Mouse (Mus musculus) B cell, adult 2 months (primary cell): Measurements from ENCODE around the gene Lgals3bp.
"Not testable (repeated sequence)": the region's sequence is repeated elsewhere in the genome, so short reads cannot be mapped to it uniquely, and the experiment has no call there.

Experiments used
- DNase-seq, 2 experiments: peaks; one replicate each; pipeline ENCODE4 v3.0.0; 2022

Gene Lgals3bp

DNA sequence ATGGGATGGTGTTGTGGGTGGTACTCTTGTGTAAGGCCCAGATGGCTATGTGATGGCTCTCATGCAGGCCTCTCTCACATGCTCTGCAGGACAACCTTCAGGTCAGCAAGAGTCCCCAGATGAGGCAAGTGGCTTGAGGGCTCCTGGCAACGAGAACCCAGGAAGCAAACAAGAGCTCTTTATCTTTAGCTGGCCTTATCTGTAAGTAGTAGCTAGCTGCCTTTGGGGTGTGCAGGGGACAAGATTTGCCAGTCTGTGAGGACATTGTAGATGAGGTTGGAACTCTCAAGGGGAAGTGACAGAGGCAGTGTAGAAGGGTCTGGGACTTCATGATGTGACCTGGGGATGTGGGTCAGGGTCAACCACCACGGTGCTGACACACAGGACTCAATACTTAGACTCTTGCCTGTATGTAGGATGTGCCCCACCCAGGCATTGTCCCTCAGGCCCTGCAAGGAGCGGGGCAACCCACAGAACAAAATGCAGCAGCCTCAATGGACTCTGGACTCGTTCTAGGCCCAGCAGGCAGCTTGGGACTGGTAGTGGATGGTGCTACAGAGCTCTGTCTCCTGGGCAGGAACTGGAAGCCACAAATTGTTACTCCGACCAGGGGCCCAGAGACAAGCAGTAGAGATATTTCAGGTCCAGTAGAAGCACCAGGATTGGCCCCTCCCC lies 1.9 kb downstream of the Lgals3bp start:
- DNase-seq: no peak

DNA sequence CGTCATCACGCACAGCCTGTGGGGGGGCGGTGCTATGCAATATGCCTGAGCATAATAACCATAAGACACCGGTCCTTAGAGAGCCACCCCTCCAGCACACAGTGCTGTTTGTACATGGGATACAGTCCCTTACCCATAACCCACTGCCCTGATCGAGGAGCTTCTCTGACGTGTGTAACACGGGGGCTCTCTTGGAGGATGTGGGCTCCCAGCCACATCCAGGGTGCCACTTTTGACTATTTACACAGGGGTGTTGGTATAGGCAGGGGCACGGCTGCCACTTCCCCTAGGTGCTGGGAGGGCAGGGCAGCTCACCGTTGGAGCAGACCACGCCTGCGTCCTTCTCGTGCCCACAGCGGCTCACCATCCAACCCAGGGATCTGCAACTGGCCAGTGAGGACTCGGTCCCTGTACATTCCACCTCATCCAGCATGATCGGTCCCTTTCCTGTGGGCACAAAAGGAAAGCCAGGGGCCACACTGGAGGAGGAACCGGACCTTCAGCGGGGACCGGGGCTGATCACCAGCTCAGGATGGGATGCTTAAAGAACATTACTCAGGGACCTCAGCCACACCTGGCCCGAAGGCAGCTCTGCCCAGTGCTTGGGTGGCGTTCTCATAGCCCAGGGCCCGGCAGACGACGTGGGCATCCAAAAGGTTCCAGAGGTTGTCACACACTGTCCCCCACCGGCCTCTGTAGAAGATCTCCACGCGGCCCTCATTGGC lies 3.9 kb downstream of the Lgals3bp start:
- DNase-seq: no peak

DNA sequence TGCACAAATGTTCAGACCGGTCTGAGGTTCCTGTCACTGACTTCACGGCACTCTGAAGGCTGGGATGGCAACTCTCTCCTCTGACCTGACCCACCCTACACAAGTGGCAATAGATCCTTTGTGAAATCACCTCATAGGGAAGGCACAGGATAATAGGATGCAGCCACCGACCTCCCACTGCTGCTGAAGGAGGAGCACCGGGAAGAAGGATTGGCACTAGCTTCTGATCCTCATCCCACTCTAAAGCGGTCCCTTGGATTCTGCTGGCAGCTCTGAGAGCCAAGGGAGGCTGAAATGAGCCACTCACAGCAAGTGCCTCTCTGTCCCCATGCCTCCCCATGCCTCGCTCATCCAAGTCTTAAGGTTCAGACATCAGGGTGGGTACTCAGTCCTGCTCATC lies 7.4 kb downstream of the Lgals3bp start:
- no peak for DNase-seq

DNA sequence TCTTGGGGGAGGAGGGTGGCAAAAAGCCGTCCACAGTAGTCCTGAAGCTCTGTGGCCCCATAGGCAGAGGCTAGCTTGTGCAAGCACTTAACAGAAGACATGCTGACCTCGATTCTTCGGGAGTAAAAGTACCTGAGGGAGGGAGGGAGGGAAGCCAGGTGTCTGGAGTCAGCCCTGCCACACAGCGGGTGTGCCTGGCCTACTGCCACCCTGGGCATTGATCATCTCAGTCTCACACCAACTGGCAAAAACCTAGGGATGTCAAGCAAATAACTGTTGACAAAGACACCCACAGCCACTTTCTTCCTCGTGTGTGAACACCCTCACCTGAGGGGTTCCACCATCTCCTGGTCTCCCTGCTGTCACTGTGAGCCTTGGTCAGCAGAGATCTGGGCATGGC lies 7.9 kb downstream of the Lgals3bp start:
- no peak for DNase-seq

DNA sequence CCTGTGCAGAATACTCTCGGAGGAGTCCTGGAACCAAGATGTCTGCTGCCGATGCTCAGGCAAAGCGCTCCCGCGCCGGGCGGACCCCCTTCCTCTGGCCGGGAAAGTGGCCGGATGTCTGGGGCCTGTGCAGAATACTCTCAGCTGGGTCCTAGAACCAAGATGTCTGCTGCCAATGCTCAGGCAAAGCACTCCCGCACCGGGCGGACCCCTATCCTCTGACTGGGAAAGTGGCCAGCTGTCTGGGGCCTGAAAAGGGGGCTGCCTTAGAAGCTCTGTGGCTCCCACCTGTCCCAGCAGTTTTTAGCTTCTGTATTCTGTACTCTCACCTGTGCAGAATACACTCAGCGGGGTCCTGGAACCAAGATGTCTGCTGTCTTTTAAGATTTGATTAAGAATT lies 14.1 kb downstream of the Lgals3bp start:
- DNase-seq: not testable (repeated sequence)

DNA sequence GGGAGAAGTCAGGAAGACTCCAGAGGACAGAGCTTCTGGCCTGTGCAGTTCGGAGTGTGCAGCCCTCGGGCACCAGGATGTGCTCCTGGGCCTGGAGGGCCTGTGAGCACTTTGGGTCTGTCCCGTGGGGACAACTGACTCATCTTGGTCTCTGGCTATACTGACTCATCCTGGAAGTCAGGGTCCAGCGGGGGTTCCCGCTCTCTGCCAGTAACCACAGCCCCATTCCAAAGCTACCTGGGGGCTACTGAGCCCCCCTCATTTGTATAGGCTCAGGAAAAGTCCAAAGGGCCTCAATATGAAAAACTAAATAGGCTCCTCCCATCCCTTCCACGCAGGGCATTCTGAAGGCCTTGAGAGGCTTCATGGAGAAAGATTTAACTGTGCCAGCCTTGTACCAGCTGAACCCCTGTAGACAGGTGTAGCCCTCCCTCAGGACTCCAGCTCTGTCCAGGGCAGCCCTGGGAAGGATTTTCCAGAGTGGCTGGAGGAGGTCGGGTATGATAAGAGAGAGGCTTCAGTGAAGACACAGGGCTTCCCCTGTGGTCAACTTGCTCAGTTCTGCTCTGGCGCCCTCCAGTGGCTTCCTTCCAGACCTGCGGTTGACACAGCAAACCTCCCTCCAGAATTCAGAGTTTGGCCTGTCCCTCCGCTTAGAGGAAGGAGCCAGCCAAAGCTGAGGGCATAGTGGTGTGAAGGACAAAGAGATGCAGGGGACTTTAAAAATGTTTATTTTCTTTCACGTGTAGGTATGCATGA lies 22.5 kb downstream of the Lgals3bp start:
- DNase-seq: peak; percentile 80

DNA sequence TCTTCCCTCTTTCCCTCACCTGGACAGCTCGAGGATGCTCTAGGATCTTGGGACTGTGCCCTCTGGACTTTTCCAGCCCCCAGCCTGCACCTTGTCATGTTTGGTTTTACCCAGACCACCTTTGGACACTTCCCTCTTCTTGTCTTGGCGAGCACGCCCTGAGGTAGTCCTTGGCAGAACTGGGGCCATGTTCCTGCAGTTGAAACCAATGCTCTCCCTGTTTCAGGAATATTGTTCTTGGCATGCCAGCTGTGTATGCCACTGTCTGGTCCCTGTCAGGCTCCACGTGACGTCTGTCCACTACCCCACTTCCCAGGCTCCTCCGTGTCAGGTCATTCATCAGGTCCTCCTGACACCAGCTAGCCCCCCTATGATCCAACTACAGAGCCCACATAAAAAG lies 23.2 kb downstream of the Lgals3bp start:
- no peak for DNase-seq

DNA sequence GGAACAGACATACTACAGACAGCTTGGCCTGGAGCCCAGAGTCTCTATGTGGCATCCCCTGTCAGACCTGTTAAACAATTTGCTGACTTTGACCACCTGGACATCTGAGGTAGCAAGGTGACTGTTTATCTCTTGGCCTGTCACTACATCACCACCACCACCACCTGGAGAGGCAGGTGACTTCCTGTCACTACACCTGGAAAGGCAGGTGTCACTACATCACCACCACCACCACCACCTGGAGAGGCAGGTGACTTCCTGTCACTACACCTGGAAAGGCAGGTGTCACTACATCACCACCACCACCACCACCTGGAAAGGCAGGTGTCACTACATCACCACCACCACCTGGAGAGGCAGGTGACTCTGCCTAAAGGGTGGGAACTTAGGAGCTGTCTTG lies 25.6 kb downstream of the Lgals3bp start:
- not testable (repeated sequence) for DNase-seq

DNA sequence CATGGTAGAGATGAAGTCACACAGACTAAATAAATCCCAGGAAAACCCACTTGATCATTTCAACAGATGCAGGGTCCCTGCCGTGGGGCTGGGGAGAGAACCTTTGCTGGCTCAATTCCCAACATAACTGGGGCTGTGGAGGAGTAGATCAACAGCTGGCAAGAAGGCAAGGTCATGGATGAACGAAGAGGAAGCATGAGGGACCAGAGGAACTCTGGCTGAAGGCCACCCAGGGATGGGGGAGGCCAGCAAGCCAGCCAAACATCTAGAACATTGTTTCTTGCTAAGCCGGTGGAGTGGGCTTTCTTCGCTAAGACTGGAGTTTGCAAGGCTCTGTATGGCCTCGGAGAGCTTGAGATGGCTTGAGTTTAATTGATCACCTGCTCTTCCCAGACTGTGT lies 26.0 kb downstream of the Lgals3bp start:
- no peak for DNase-seq

DNA sequence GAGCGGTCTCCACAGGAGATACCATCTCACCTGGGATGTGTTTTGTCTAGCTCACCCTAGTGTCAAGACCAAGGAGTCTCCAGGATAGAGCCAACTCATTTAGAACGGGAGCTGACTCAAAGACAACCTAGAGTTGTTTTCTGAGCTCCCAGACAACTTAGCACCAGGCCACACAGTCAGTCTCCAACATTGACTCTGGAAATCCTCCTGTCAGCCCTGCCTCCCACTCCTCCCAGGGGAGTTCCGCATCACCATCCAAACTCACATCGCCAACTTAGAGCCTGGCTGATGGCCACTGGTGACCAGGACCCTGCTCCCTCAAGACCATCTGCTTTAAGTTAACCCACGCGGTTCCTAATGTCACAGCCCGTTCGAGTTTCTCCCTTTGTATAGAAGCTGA lies 26.4 kb downstream of the Lgals3bp start:
- DNase-seq: no peak

DNA sequence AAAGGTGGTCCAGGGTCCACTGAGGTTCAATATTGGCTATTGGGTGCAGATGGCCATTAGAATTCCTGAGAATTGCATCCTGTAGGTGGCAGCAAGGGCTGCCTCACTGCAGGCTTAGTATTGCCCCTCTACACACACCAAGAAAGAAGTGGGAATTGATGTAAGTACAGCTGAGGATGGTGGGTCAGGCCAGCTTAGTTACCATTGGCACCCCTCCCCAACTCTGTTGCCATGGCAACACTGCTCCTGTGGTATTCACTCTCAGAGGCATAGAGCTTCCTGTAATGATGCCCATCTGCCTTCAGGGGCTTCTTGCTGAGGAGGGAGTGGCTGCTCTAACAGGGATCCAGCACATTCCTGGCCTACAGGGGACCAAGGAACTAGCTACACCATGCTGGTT lies 26.9 kb downstream of the Lgals3bp start:
- no peak for DNase-seq

DNA sequence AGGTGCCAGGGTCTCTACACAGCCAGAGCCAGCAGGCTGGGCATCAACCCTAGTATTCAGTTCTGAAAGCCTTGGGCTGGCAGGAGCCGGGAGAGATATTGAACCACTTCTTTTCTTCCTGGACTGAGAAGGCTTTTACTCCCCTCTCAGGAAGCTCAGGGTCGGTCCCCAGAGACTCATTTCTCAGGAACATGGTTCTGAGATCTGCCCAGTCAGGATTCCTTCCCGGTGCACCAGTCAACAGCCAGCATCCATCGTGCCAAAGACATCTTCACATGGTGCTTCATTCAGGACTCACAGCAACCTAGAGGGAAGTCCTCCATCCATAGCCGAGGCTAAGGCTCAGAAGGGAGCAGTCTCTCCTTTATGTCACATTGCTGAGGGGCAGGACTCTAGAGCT lies 27.4 kb downstream of the Lgals3bp start:
- DNase-seq: no peak

DNA sequence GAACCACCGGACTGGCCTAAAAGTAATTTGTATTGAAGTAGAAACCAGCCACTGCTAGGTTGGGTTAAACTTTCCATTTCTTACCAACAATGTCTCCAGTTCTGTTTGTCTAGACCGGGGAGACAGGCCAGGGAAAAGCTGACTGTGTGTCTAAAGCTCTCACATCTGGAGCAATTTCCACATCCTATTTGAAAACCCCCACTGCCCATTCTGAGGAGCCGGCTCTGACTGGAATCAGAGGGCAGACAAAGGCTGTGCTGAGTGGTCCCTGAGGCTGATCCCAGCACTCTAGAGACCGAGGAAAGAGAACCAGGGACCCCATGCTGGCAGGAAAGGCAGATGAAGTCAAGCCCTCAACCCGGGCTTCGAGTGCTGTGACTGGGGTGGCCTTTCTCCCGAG lies 29.3 kb downstream of the Lgals3bp start:
- no peak for DNase-seq

DNA sequence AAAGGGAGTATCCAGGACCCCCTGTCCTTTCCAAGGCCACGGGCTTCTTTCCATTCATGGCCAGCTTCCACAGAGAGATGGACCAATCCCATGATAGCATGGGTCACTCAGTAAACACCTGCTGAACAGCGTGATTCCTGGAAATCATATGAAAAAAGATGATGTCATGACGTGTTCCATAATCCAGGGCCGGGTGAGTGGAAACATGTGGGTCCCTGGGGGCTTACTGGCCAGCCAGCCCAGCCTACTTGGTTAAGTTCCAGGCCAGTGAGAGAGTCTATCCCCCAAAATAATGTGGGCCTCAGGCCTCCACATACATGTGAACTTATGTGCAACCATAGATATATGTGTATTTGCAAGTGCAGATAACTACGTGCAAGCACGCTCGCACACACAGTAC lies 30.0 kb downstream of the Lgals3bp start:
- no peak for DNase-seq

DNA sequence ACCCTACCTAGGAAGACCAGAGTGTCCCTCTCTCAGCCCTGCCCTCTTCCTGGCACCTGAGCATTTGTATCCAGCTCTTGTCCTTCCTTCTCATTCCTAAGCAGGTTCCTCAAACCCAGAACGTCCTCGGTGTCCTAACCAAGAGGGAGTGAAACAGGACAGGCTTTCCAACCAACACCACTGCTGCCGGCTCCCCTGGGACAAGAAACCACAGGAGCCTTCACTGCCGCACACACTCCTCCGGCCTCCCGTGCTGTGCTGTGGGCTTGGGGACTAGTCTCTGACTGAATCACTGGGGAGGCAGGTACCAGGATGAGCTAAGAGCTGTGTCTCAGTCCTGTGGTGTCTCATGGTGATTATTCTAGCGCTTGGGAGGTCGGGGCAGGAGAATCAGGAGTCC lies 32.2 kb downstream of the Lgals3bp start:
- no peak for DNase-seq

DNA sequence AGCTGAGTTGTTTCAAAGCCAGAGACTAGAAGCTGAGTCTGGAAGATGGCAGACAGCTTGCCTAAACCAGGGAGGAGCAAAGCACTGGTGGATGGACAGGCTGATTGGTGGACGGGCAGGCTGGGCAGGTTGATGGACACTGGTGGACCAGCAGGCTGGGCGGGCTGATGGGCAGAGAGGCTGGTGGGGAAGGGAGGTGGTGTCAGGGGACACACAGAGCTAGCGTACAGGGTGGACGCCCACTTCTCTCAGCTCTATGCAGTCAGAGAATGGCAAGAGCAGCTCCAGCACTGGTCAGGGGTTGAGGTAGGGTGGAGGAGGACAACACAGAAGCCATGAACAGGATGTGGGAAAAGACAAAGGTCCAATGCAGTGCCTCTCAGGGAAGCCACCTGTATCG lies 32.6 kb downstream of the Lgals3bp start:
- DNase-seq: no peak

DNA sequence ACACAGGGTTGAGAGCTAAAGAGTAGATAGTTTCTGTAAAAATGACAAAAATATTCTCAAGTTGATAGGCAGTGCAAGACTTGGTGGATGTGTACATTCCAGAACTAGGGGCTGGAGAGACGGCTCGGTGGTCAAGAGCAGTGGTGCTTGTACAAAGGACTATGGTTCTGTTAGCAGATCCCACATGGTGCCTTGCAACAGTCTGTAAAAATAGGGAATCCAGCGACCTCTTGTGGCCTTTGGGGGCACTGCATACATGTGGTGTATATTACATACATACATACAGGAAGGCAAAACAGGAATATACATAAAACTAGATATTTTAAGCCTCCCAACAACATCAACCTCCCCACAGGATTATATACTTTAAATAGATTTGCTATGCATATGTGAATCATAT lies 33.6 kb downstream of the Lgals3bp start:
- DNase-seq: peak; percentile 46 to 48

DNA sequence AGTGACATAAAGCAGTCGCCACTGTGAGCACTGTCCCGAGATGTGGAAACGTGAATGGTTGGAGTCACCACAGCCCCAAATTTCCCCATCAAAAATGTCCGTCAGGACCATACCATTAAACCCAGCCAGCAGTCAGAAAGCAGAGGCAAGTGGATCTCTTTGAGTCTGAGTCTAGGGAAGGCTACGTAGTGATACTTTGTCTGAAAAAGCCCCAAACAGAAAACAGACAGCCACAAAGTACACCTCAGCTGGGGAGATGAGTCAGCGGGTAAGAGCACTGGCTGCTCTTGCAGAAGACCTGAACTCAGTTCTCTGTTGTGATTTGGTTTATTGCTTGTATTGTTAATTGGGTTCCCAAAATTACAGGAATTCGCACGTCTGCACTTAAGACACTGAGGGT lies 35.3 kb downstream of the Lgals3bp start:
- DNase-seq: no peak

DNA sequence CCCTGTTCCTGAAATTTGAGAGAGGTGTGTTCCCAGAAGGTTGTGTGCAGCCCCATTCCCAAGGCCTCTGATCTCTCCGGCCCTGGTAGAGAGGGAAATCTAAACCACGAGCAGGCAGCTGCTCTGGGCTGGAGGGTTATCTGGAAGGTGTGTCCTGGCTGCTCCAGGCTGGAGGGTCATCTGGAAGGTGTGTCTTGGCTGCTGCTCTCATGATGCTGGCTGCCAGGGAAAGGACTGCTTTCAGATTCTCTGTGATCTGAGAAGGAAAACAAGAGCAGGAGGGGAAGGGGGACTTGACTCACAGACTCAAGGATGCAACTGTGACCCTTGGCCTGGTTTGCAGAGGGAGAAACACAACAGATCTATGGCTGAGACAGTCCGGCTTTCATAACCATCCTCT lies 35.8 kb downstream of the Lgals3bp start:
- no peak for DNase-seq

DNA sequence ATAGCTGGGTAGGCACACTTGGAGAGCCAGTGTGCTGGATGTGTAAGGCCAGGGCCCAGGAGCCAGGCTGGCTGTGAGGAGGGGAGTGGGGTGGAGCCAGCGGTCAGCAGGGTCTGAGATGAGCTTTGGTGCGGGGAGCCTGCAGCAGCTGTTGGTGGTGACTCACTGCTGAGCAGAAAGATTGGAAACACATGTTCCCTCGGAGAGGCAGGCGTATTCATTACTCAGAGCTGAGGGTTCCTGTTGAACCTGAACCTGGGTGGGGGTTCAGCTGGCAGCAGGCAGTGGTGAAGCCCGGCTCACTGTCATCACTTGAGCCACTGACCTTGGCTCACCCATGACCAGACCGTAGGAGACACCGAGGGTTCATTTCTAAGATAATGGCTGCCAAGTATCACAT lies 36.7 kb downstream of the Lgals3bp start:
- no peak for DNase-seq

DNA sequence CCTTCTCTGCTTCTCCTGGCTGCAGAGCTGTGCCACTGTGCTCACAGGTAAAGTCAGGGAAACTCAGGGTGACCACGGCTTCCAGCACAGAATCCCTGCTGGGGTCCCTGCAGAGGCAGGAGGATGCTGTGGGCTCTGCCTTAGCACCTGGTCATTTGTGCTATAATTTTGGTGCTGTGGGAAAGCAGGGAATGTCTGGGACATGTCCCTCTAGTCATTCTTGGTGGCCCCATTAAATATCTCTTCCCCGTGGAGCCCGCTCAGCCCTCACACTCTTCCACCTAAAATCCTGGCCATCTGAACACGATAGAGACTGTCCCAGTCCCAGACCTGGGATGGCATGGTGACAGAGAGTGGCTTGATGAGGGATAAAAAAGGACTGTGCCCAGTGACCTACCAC lies 37.9 kb downstream of the Lgals3bp start:
- DNase-seq: no peak

DNA sequence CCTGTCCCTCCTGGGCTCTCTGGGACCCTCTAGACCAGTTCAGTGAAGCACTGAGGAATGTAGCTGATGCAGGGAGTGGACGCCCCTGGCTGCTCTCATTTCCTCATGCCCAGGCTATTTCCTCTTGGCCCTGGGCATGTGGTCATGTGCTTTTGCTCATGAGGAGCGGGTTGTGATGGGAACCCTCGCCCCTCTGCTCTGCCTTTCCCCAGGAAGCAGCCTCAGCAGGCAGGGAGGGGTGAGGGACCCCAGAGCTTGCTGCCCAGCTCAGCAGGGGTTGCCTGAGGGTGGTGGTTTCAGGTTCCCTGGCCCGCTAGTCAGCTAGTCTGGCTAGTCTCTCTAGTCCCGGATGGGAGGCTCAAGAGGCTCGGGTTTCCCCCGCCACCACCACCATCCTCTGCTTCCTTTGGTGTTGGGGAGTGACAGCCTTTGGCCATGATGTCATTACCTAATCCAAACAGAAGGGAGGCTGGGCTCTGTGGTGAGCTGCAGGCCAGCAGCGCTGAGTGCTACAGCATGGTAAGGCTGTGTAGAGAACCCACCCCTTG lies 38.8 kb downstream of the Lgals3bp start:
- DNase-seq: no peak

DNA sequence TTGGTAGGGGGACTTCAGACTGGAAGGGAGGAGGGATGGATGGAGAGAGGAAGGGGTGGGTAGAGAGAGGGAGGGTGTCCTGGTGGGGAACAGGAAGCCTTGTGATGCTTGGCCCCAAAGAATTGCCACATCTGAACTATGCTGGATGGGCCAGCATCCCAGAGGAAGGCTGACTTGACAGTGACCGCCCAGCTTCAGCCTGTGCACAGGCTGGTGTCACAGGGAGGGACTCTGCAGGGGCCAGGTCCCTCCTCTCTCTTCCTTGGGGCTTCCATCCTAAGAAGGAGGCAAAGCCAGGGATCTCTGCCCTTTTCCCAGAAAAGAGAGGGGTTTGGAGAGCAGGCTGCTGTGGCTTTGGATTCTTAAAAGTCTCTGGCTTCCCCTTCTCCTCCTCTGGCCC lies 39.4 kb downstream of the Lgals3bp start:
- no peak for DNase-seq

DNA sequence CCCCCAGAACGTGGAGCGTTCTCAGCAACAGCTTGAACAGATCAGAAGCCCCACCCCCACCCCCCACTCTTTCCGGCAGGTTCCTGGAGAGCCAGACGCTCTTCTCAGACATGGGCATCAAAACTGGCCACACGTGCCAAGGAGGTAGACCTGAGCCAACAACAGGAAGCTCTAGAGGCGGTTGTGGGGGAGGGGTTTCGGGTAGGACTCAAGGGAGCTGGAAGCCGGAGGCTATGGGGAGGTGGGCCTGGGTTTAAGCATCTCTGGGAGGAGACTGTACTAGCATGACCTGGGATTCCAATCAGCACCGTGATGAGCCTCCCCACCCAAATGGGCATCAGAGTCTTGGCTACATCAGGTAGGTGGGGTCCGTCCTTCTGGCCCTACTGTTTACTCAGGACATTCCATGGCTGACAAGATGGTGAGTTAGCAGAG lies 41.0 kb downstream of the Lgals3bp start:
- DNase-seq: no peak
